Mouse (Mus musculus): ENCODE measurements around the gene Kif1b. TPM values are rescaled to one million over a fixed set of nuclear protein-coding genes. Genes with fewer than 3 reads are reported as not detected.

Gene Kif1b
- polyA plus RNA-seq, 1 experiment from 2014 or later = 67.2 TPM

DNA sequence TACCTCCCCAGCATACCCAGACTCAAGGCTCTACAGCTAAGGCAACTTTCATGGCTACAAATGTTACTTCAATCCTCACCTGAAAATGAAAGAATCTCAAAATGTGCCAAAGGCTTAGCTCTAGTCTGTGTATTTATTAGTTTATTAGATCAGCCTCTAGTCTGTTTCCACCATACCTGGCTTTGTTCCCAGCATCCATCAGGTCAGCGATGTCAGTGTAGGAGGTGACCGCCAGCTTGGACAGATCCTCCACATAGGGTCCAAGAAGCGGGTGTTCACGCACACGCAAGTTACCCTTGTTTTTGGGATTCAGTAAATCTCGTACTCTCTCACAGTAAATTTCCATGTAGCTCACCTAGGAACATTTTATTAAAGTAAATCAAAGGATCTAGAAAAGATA, 37.0 kb downstream of the Kif1b start:
- Histone ChIP-seq H3K36me3 (ENCODE audit: control insufficient read depth, insufficient read depth, low read length) (peaks cover 92% of the 10 kb centered on the region), H3K9me3 (ENCODE audit: control insufficient read depth, low read length) (peaks cover 3% of the 10 kb centered on the region; the same call in 1 of the 2 replicates), H3K27me3 (replicated peaks; ENCODE audit: control insufficient read depth, insufficient read depth, low read length) (no peaks in the 10 kb centered on the region), H3K9ac (ENCODE audit: low read depth, low read length) (no peak overlapping the region), H3K4me2 (ENCODE audit: low read depth, low read length) (no peak overlapping the region), H3K27ac (replicated peaks; ENCODE audit: low read depth, low read length) (no peak overlapping the region), H3K4me1 (ENCODE audit: control insufficient read depth, insufficient read depth, low read length) (no peaks in the 10 kb centered on the region), H3K4me3 (ENCODE audit: low read depth, low read length) (no peak overlapping the region)
- no peak for DNase-seq (ENCODE audit: low spot score)
- 98% methylated on average over 6 of the region's 6 CpGs for WGBS
- ATAC-seq (ENCODE audit: low read depth) = no peak

DNA sequence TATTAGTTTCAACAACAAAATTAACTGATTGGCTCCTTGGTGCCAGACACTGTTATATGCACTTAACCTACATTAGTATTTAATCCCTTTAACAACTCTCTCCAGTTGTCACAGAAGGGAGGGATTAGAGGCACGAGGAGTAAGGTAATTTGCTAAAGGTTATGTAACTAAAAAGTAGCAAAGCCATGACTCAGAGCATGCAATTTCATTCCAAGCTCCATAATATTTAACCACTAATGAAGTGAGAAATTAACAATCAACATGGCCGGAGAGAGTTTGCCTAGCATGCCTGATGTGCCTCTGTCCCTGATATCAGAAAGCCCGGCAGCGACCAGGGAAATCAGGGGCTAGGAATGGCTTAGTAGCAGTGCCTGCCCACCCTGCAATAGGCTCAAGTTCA, 38.5 kb downstream of the Kif1b start:
- Histone ChIP-seq H3K4me2 (ENCODE audit: low read depth, low read length) (no peak overlapping the region), H3K27me3 (replicated peaks; ENCODE audit: control insufficient read depth, insufficient read depth, low read length) (no peaks in the 10 kb centered on the region), H3K27ac (replicated peaks; ENCODE audit: low read depth, low read length) (no peak overlapping the region), H3K36me3 (ENCODE audit: control insufficient read depth, insufficient read depth, low read length) (peaks cover 82% of the 10 kb centered on the region), H3K4me1 (ENCODE audit: control insufficient read depth, insufficient read depth, low read length) (no peaks in the 10 kb centered on the region), H3K9me3 (ENCODE audit: control insufficient read depth, low read length) (peaks cover 3% of the 10 kb centered on the region; the same call in 1 of the 2 replicates), H3K9ac (ENCODE audit: low read depth, low read length) (no peak overlapping the region), H3K4me3 (ENCODE audit: low read depth, low read length) (no peak overlapping the region)
- 75% methylated on average over 4 of the region's 4 CpGs for WGBS
- DNase-seq (ENCODE audit: low spot score) (no peak), ATAC-seq (ENCODE audit: low read depth) (no peak)

DNA sequence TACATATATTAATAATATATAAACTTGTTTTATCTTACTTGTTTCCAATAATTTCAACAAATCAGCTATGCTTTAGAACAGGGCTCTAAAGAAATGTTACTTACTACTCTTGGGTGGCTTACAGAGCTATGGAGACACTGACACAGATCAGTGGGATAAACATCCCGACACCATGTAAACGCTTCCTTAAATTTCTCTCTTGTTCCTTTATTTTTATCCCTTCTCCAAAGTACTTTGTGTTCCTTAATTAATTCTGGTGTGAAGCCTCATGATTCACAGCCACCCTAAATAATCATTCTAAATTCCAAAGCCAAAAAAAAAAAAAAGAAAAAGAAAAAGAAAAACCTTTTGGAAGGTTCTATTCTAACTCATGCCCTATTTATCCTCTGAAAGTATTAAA, 42.6 kb downstream of the Kif1b start:
- Histone ChIP-seq H3K9ac (ENCODE audit: low read depth, low read length) (no peak overlapping the region), H3K9me3 (ENCODE audit: control insufficient read depth, low read length) (no peaks in the 10 kb centered on the region), H3K27me3 (replicated peaks; ENCODE audit: control insufficient read depth, insufficient read depth, low read length) (no peaks in the 10 kb centered on the region), H3K27ac (replicated peaks; ENCODE audit: low read depth, low read length) (no peak overlapping the region), H3K4me2 (ENCODE audit: low read depth, low read length) (no peak overlapping the region), H3K4me1 (ENCODE audit: control insufficient read depth, insufficient read depth, low read length) (no peaks in the 10 kb centered on the region), H3K36me3 (ENCODE audit: control insufficient read depth, insufficient read depth, low read length) (peaks cover 79% of the 10 kb centered on the region), H3K4me3 (ENCODE audit: low read depth, low read length) (no peak overlapping the region)
- DNase-seq (ENCODE audit: low spot score) = no peak
- WGBS = 100% methylated on average over 2 of the region's 2 CpGs
- no peak for ATAC-seq (ENCODE audit: low read depth)

DNA sequence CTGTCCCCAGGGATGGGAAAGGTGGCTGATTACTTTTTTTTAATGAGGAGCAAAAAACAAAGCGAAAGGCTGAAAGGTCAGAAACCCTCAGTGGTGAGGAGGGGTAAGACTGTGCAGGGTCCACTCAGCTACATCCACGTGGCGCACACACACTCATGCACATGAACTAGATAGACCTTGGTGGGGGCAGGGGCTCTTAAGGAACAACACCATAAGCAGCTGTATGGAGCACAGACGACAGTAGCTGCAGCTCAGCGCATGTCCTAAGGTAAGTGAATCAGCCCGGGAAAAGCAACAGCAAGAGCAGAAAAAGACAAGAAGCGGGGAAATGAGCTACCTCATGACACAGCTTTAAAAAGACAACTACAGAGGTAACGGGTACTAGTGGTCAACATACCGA, 44.3 kb downstream of the Kif1b start:
- no peak overlapping the region for H3K4me3 ChIP-seq (ENCODE audit: low read depth, low read length)
- H3K27ac ChIP-seq (replicated peaks; ENCODE audit: low read depth, low read length) = no peak overlapping the region
- no peak overlapping the region for H3K4me2 ChIP-seq (ENCODE audit: low read depth, low read length)
- H3K9ac ChIP-seq (ENCODE audit: low read depth, low read length) = no peak overlapping the region
- DNase-seq (ENCODE audit: low spot score) (no peak), ATAC-seq (ENCODE audit: low read depth) (no peak)
- peaks cover 74% of the 10 kb centered on the region for H3K36me3 ChIP-seq (ENCODE audit: control insufficient read depth, insufficient read depth, low read length)
- H3K4me1 ChIP-seq (ENCODE audit: control insufficient read depth, insufficient read depth, low read length) = no peaks in the 10 kb centered on the region
- H3K27me3 ChIP-seq (replicated peaks; ENCODE audit: control insufficient read depth, insufficient read depth, low read length) = no peaks in the 10 kb centered on the region
- WGBS = 92% methylated on average over 9 of the region's 9 CpGs
- H3K9me3 ChIP-seq (ENCODE audit: control insufficient read depth, low read length) = no peaks in the 10 kb centered on the region

DNA sequence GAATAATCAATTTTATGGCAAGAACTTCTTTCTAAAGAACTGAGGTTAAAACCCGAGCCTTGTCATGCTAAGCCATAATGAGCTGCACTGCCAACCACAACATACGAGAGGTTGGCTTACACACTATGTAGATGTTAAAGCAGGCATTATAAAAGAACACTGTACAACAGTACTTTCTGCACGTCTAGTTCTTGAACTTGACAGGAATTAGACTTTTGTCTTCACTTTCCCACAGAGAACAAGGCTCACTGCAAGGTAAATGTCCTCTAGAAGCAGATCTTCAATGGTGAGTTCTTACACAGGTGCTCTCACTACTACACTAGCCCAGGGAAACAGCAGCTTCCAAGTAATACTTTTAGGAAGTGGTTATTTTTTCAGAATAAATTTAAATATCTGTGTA, 46.0 kb downstream of the Kif1b start:
- peaks cover 74% of the 10 kb centered on the region for H3K36me3 ChIP-seq (ENCODE audit: control insufficient read depth, insufficient read depth, low read length)
- H3K9ac ChIP-seq (ENCODE audit: low read depth, low read length) = no peak overlapping the region
- DNase-seq (ENCODE audit: low spot score) = no peak
- H3K4me1 ChIP-seq (ENCODE audit: control insufficient read depth, insufficient read depth, low read length) = no peaks in the 10 kb centered on the region
- WGBS = 66% methylated on average over 3 of the region's 3 CpGs
- no peak overlapping the region for H3K4me3 ChIP-seq (ENCODE audit: low read depth, low read length)
- H3K27ac ChIP-seq (replicated peaks; ENCODE audit: low read depth, low read length) = no peak overlapping the region
- H3K27me3 ChIP-seq (replicated peaks; ENCODE audit: control insufficient read depth, insufficient read depth, low read length) = no peaks in the 10 kb centered on the region
- H3K4me2 ChIP-seq (ENCODE audit: low read depth, low read length) = no peak overlapping the region
- no peak for ATAC-seq (ENCODE audit: low read depth)
- H3K9me3 ChIP-seq (ENCODE audit: control insufficient read depth, low read length) = no peaks in the 10 kb centered on the region

DNA sequence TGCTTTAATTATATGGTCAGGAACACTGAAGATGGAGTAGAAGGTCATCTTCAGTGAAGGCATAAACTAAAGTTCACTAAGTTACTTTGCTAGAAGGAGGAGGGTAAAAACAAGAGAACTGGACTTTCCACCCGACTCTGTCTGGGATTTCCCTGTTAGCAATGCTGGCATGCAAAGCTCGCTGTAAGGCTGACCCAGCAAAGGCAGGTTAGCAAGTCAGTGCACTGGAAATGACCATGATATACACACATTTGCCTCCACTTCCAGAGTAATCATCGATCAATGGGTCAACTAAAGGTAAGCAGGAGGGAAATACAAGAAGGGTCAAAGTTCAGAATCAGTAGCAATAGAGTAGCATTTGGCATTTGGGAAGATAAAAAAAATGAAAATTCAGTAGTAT, 46.6 kb downstream of the Kif1b start:
- Histone ChIP-seq H3K4me3 (ENCODE audit: low read depth, low read length) (no peak overlapping the region), H3K36me3 (ENCODE audit: control insufficient read depth, insufficient read depth, low read length) (peaks cover 73% of the 10 kb centered on the region), H3K4me1 (ENCODE audit: control insufficient read depth, insufficient read depth, low read length) (no peaks in the 10 kb centered on the region), H3K9me3 (ENCODE audit: control insufficient read depth, low read length) (no peaks in the 10 kb centered on the region), H3K9ac (ENCODE audit: low read depth, low read length) (no peak overlapping the region), H3K27ac (replicated peaks; ENCODE audit: low read depth, low read length) (no peak overlapping the region), H3K4me2 (ENCODE audit: low read depth, low read length) (no peak overlapping the region), H3K27me3 (replicated peaks; ENCODE audit: control insufficient read depth, insufficient read depth, low read length) (no peaks in the 10 kb centered on the region)
- 90% methylated on average over 3 of the region's 3 CpGs for WGBS
- DNase-seq (ENCODE audit: low spot score) (no peak), ATAC-seq (ENCODE audit: low read depth) (no peak)

DNA sequence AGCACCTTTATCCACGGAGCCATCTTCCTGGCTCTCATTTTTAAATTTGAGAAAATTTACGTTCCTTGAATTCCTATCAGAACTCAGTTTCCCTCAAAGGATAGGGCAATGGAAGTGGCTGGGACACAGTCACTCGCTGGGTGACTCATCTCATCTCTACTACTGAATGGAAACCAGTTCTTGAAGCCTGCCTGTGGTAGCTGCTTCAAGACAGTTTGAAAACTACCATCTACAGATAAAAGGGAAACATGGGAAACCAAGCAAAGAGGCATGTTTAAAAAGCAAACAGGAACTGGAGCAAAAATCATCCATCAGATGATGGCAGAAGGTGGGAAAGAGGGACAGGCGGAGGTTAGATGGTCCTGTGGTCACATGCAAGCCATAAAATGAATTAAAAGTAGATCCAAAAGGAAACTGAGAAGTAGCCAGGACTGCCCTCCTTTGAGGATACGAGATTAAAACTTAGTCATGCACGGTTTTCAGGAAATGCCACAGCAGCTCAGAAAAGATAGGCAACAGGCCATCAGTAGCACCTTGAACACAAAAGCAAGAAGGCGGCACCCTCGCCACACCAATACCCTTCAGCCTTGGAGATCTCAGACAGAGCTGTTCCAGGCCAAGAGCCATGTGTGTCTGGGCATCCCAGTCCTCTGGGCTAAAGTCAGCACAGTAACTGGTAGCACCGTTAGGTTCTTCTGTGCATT, 48.0 kb downstream of the Kif1b start:
- Histone ChIP-seq H3K9ac (ENCODE audit: low read depth, low read length) (no peak overlapping the region), H3K4me1 (ENCODE audit: control insufficient read depth, insufficient read depth, low read length) (no peaks in the 10 kb centered on the region), H3K36me3 (ENCODE audit: control insufficient read depth, insufficient read depth, low read length) (peaks cover 80% of the 10 kb centered on the region; the same call in 1 of the 2 replicates), H3K9me3 (ENCODE audit: control insufficient read depth, low read length) (no peaks in the 10 kb centered on the region), H3K27ac (replicated peaks; ENCODE audit: low read depth, low read length) (no peak overlapping the region), H3K4me3 (ENCODE audit: low read depth, low read length) (no peak overlapping the region), H3K27me3 (replicated peaks; ENCODE audit: control insufficient read depth, insufficient read depth, low read length) (no peaks in the 10 kb centered on the region), H3K4me2 (ENCODE audit: low read depth, low read length) (no peak overlapping the region)
- no peak for ATAC-seq (ENCODE audit: low read depth)
- WGBS = 92% methylated on average over 9 of the region's 9 CpGs
- DNase-seq (ENCODE audit: low spot score) = no peak

DNA sequence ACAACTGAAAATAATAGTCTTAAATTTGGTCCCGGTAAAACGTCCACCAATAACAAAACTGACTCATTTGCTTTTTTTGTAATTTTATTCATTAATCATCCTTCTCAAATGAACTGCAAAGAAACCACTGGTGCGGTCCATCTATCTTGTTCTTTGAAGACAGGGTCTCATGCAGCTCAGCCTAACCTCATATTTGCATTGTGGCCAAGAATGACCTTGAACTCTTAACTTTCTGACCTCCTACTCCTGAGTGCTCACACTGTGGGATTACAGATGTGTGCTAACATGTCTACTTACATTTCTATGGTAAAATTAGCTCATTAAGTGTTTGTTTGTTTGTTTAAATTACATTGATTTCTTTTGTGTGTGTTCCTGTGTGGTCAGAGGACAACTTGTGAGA, 48.6 kb downstream of the Kif1b start:
- no peak overlapping the region for H3K4me2 ChIP-seq (ENCODE audit: low read depth, low read length)
- H3K36me3 ChIP-seq (ENCODE audit: control insufficient read depth, insufficient read depth, low read length) = peaks cover 83% of the 10 kb centered on the region; the same call in 1 of the 2 replicates
- DNase-seq (ENCODE audit: low spot score) (no peak), ATAC-seq (ENCODE audit: low read depth) (no peak)
- H3K4me1 ChIP-seq (ENCODE audit: control insufficient read depth, insufficient read depth, low read length) = no peaks in the 10 kb centered on the region
- no peak overlapping the region for H3K4me3 ChIP-seq (ENCODE audit: low read depth, low read length)
- no peaks in the 10 kb centered on the region for H3K9me3 ChIP-seq (ENCODE audit: control insufficient read depth, low read length)
- H3K27ac ChIP-seq (replicated peaks; ENCODE audit: low read depth, low read length) = no peak overlapping the region
- no peaks in the 10 kb centered on the region for H3K27me3 ChIP-seq (replicated peaks; ENCODE audit: control insufficient read depth, insufficient read depth, low read length)
- no peak overlapping the region for H3K9ac ChIP-seq (ENCODE audit: low read depth, low read length)
- WGBS = 91% methylated on average over 3 of the region's 3 CpGs
